Mouse (Mus musculus) heart, embryonic 13.5 days (tissue): ENCODE data around the gene Spry1. TPM values are rescaled to one million over a fixed set of nuclear protein-coding genes. Genes with fewer than 3 reads are reported as not detected.
"Not testable (repeated sequence)": the region's sequence is repeated elsewhere in the genome, so short reads cannot be mapped to it uniquely, and the experiment has no call there.

Experiments used
- ATAC-seq: fragments of 200-750 bp; cut with Nextera tagmentation; 2 replicates; pipeline ENCODE4 v1.8.0; 2017; ENCODE audit warnings: moderate TSS enrichment; ENCODE audit not compliant: insufficient number of reproducible peaks, low FRiP score, low TSS enrichment; ENCODE audit errors: extremely low read depth
- H3K27ac ChIP-seq: fragments of 300-500 bp; sonication (generic); replicated peaks from 2 replicates; pipeline ENCODE4 v1.5.1; 2015; ENCODE audit warnings: moderate library complexity, mild to moderate bottlenecking, inconsistent platforms
- H3K27me3 ChIP-seq: fragments of 300-500 bp; sonication (generic); replicated peaks from 2 replicates; pipeline ENCODE4 v1.6.1; 2015; ENCODE audit warnings: mild to moderate bottlenecking, inconsistent platforms
- H3K36me3 ChIP-seq: fragments of 300-500 bp; sonication (generic); 2 replicates; pipeline ENCODE4 v1.6.1; 2015; ENCODE audit warnings: mild to moderate bottlenecking, inconsistent platforms
- H3K4me1 ChIP-seq: fragments of 300-500 bp; sonication (generic); 2 replicates; pipeline ENCODE4 v1.6.1; 2015; ENCODE audit warnings: inconsistent platforms
- H3K4me2 ChIP-seq: fragments of 300-500 bp; sonication (generic); 2 replicates; pipeline ENCODE4 v1.6.1; 2015; ENCODE audit warnings: inconsistent platforms, mild to moderate bottlenecking, moderate library complexity
- H3K4me3 ChIP-seq: fragments of 300-500 bp; sonication (generic); 2 replicates; pipeline ENCODE4 v1.5.1; 2015; ENCODE audit warnings: moderate library complexity, mild to moderate bottlenecking, inconsistent platforms
- H3K9ac ChIP-seq: fragments of 300-500 bp; sonication (generic); 2 replicates; pipeline ENCODE4 v1.6.1; 2015; ENCODE audit warnings: inconsistent platforms, mild to moderate bottlenecking, moderate library complexity
- H3K9me3 ChIP-seq: fragments of 300-500 bp; sonication (generic); 2 replicates; pipeline ENCODE4 v1.6.1; 2016; ENCODE audit warnings: inconsistent platforms
- WGBS: fragments of 180-500 bp; shearing (Covaris S2); methylation state at CpG from one replicate; pipeline ENCODE4 v1.1.7; 2015; ENCODE audit warnings: mixed read lengths; 5-methylcytosine and 5-hydroxymethylcytosine counted together
- polyA plus RNA-seq: library from polyadenylated mRNA; unstranded; fragments of >200 nt; fragmentation: Nextera tagmentation; extraction: Ambion mirVana; gene quantifications from 2 replicates; pipeline ENCODE4 v1.2.1, GENCODE M21; 2015

Gene Spry1
- 5.6 and 6.4 TPM in 2 replicates for polyA plus RNA-seq

DNA sequence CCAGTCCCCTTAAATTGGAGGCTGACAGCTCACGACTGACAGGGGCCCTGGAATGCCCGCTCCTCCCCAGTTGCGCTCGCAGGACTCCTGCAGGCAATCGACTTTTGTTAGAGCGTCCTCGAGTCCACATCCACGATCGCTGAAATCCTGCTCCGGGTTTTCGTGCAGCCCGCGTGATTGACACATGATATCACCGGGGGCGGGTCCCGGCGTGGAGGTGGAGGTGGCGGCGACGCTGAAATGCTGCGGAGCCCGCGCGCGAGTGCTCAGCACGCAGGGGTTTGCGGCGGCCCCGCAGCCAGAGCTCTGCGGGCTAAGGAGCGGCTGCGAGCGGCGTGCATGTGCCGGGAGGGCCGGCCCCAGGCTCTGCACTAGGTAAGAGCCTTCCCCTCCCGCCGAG lies at the start of gene Spry1:
Gene Spry1, plus strand, starts transcription at position 258 of the 400 bp plus-strand sequence.
- Histone ChIP-seq H3K4me1 (peaks cover 25% of the 10 kb centered on the region), H3K4me3 (peak within 1 kb of the TSS; percentile 88), H3K9me3 (no peaks in the 10 kb centered on the region), H3K4me2 (peak within 1 kb of the TSS; percentile 92), H3K36me3 (peaks cover 17% of the 10 kb centered on the region), H3K27ac (peak within 1 kb of the TSS; percentile 88), H3K9ac (peak within 1 kb of the TSS; percentile 91), H3K27me3 (peaks cover 6% of the 10 kb centered on the region; the same call in 1 of the 2 replicates)
- WGBS, result under 1% methylated on average over 38 of the region's 38 CpGs
- ATAC-seq, result peak; percentile 61; the same call in 1 of the 2 replicates

GRCm38 (mm10) chr3:37595721-37596120 lies 44.0 kb upstream of the Spry1 start:
- 64% methylated on average over 10 of the region's 10 CpGs for WGBS
- Histone ChIP-seq H3K4me2 (no peak overlapping the region), H3K9me3 (no peaks in the 10 kb centered on the region), H3K9ac (no peak overlapping the region), H3K27me3 (no peaks in the 10 kb centered on the region), H3K4me3 (no peak overlapping the region), H3K4me1 (peaks cover 16% of the 10 kb centered on the region), H3K27ac (no peak overlapping the region), H3K36me3 (no peaks in the 10 kb centered on the region)
- ATAC-seq, result no peak

DNA sequence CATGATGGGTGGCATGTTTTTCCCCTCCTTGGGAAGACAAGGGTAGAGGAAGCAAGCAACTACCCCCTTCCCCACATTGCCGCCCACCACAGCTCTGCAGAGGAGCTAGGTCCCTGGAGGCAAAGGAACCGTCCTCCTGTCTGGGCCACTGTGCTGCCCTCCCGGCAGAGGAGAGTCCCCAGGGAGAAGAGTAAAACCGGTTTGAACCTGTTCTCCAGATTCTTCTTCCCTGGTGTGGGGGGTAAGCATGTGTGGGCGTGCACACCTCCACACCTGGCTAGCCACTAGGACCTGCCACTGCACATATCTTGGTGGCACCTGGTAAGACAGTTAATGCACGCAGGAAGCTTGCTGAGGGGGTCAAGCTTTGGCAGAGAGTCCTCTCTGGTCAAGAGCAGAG lies 43.2 kb upstream of the Spry1 start:
- WGBS, result 68% methylated on average over 6 of the region's 6 CpGs
- Histone ChIP-seq H3K4me2 (no peak overlapping the region), H3K4me3 (no peak overlapping the region), H3K4me1 (peaks cover 16% of the 10 kb centered on the region), H3K9ac (no peak overlapping the region), H3K36me3 (no peaks in the 10 kb centered on the region), H3K27ac (no peak overlapping the region), H3K9me3 (no peaks in the 10 kb centered on the region), H3K27me3 (no peaks in the 10 kb centered on the region)
- no peak for ATAC-seq

DNA sequence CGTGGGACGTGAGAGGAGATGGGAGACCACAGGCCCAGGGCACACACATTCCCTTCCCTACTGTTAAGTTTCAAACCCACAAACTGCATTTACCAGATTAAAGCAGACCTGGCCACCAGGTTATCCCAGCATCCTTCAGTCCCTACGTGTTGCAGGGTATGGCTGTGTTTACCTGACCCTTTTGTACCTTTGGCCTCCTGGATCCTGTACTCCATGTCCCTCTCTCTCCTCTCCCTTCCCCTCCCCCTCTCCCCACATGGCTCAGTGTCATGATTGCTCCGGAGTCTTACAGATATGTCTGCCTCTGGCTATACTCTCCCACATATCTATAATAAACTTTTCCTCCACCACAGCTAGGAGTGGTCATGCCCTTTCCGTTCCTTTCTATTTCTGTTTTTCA lies 42.5 kb upstream of the Spry1 start:
- WGBS, result 52% methylated on average over 5 of the region's 5 CpGs
- Histone ChIP-seq H3K36me3 (no peaks in the 10 kb centered on the region), H3K4me3 (no peak overlapping the region), H3K9ac (no peak overlapping the region), H3K4me1 (peaks cover 16% of the 10 kb centered on the region), H3K27ac (no peak overlapping the region), H3K27me3 (no peaks in the 10 kb centered on the region), H3K9me3 (no peaks in the 10 kb centered on the region), H3K4me2 (no peak overlapping the region)
- no peak for ATAC-seq

DNA sequence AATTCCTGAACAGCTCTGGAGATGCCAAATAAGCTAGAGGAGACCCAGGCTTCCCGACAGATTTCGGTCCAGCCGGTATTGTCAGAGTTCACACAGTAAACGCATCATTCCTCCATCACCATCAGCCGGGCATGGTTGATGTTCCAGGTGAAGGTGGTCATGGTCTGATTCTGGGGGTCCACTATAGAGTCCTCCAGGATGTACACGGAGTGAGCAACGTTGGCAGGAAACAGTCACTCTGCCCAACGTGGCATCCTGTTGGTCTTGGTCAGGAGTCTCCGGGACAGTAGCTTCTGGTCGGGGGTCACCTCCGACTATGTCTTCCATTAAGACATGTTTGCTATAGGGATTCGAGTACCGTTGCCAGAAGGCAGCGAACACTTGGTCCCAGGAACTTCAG lies 40.1 kb upstream of the Spry1 start:
- H3K36me3 ChIP-seq, H3K9ac ChIP-seq, H3K27ac ChIP-seq, H3K9me3 ChIP-seq, H3K27me3 ChIP-seq, H3K4me2 ChIP-seq, ATAC-seq, H3K4me3 ChIP-seq: not testable (repeated sequence)
- WGBS, result 87% methylated on average over 14 of the region's 14 CpGs
- peaks cover 16% of the 10 kb centered on the region for H3K4me1 ChIP-seq

GRCm38 (mm10) chr3:37602356-37602755 lies 37.4 kb upstream of the Spry1 start:
- Histone ChIP-seq H3K27ac (no peak overlapping the region), H3K27me3 (no peaks in the 10 kb centered on the region), H3K4me1 (no peaks in the 10 kb centered on the region), H3K4me2 (no peak overlapping the region), H3K9me3 (0 out of 2 replicates have a peak, but pooled peaks cover 3% of the 10 kb centered on the region), H3K36me3 (no peaks in the 10 kb centered on the region), H3K4me3 (no peak overlapping the region), H3K9ac (no peak overlapping the region)
- WGBS, result 90% methylated on average over 9 of the region's 9 CpGs
- ATAC-seq, result no peak

DNA sequence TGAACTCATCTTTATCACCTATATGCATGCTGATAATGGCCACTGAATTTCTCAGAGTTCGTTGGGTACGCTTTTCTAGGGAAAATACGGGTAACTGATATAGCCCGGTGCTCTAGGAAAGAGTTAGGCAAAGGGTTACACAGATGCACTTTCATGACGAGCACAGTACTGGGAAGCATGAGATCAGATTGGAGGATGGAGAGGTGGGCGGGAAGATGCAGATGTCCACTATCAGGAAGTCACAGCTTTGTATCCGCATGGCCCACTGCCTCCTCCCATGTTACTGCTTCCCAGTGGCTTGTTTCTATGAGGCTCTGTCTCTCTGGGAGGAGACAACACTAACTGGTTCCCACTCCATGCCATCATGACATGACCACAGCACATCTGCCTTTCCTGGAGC lies 36.9 kb upstream of the Spry1 start:
- Histone ChIP-seq H3K9me3 (0 out of 2 replicates have a peak, but pooled peaks cover 3% of the 10 kb centered on the region), H3K4me1 (no peaks in the 10 kb centered on the region), H3K9ac (no peak overlapping the region), H3K27ac (no peak overlapping the region), H3K36me3 (no peaks in the 10 kb centered on the region), H3K4me3 (no peak overlapping the region), H3K27me3 (no peaks in the 10 kb centered on the region), H3K4me2 (no peak overlapping the region)
- ATAC-seq, result no peak
- 67% methylated on average over 7 of the region's 7 CpGs for WGBS

- 77% methylated on average over 3 of the region's 3 CpGs for WGBS
- ATAC-seq, result no peak
- no peaks in the 10 kb centered on the region for H3K36me3 ChIP-seq
- H3K4me1 ChIP-seq, result no peaks in the 10 kb centered on the region
- no peaks in the 10 kb centered on the region for H3K27me3 ChIP-seq
- H3K27ac ChIP-seq, result no peak overlapping the region
- 0 out of 2 replicates have a peak, but pooled peaks cover 3% of the 10 kb centered on the region for H3K9me3 ChIP-seq
- H3K4me3 ChIP-seq, result no peak overlapping the region
- H3K9ac ChIP-seq, result no peak overlapping the region
- H3K4me2 ChIP-seq, result no peak overlapping the region
These were observed 36.2 kb upstream of the Spry1 start for GRCm38 (mm10) chr3:37603541-37603940.

GRCm38 (mm10) chr3:37604976-37605875 lies 34.5 kb upstream of the Spry1 start:
- Histone ChIP-seq H3K4me3 (no peak overlapping the region), H3K9me3 (0 out of 2 replicates have a peak, but pooled peaks cover 3% of the 10 kb centered on the region), H3K27me3 (no peaks in the 10 kb centered on the region), H3K27ac (no peak overlapping the region), H3K4me1 (no peaks in the 10 kb centered on the region), H3K9ac (no peak overlapping the region), H3K4me2 (no peak overlapping the region), H3K36me3 (no peaks in the 10 kb centered on the region)
- 57% methylated on average over 13 of the region's 13 CpGs for WGBS
- no peak for ATAC-seq

DNA sequence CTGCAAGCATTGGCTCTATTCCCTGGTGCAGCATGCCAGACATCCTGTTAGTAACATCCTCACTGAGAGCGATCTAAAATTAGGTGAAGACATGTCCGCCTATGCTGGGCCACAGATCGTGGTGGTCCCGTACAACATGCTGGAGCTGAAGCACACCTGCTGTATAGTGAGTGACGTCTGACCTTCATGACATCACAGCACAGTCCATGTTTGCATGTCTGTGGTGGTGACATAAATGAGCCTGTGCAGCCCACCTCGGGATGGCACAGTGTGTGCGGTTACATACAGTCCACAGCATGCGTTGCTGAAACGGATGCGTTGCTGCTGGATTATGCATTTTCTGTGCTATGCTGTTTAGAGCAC lies 33.9 kb upstream of the Spry1 start:
- 68% methylated on average over 10 of the region's 10 CpGs for WGBS
- Histone ChIP-seq H3K4me2 (no peak overlapping the region), H3K9ac (no peak overlapping the region), H3K9me3 (0 out of 2 replicates have a peak, but pooled peaks cover 3% of the 10 kb centered on the region), H3K27ac (no peak overlapping the region), H3K4me3 (no peak overlapping the region), H3K27me3 (no peaks in the 10 kb centered on the region), H3K4me1 (no peaks in the 10 kb centered on the region), H3K36me3 (no peaks in the 10 kb centered on the region)
- no peak for ATAC-seq

- Histone ChIP-seq H3K27ac (no peak overlapping the region), H3K9me3 (0 out of 2 replicates have a peak, but pooled peaks cover 3% of the 10 kb centered on the region), H3K27me3 (no peaks in the 10 kb centered on the region), H3K4me2 (no peak overlapping the region), H3K36me3 (no peaks in the 10 kb centered on the region), H3K9ac (no peak overlapping the region), H3K4me3 (no peak overlapping the region), H3K4me1 (peaks cover 6% of the 10 kb centered on the region; the same call in 1 of the 2 replicates)
- ATAC-seq, result no peak
- 77% methylated on average over 4 of the region's 4 CpGs for WGBS
These were observed 30.8 kb upstream of the Spry1 start for GRCm38 (mm10) chr3:37608926-37609325.
